Mouse (Mus musculus) heart, embryonic 11.5 days (tissue): Measurements from ENCODE around the gene Rab11b. TPM values are rescaled to one million over a fixed set of nuclear protein-coding genes. Genes with fewer than 3 reads are reported as not detected.

ENCODE experiments used
- polyA plus RNA-seq: library from polyadenylated mRNA; unstranded; fragments of >200 nt; fragmentation: Nextera tagmentation; extraction: Ambion mirVana; gene quantifications from 2 replicates; pipeline ENCODE4 v1.2.1, GENCODE M21; 2014

Rab11b gene
- polyA plus RNA-seq, 1 experiment from 2014 or later = 285 TPM

Other genes starting within 250 kb of the Rab11b start
- gene Adamts10, start 236.3 kb downstream of the Rab11b start, polyA plus RNA-seq = 36.4 and 41.9 TPM in 2 replicates
- 0.82 and 1.0 TPM in 2 replicates for gene Myo1f, start 204.8 kb downstream of the Rab11b start, polyA plus RNA-seq
- gene Zfp414, start 131.4 kb downstream of the Rab11b start, polyA plus RNA-seq = 56.4 and 59.9 TPM in 2 replicates
- gene Pram1, start 122.5 kb downstream of the Rab11b start, polyA plus RNA-seq = 0.43 and 0.62 TPM in 2 replicates
- 278 and 323 TPM in 2 replicates for gene Hnrnpm, start 73.7 kb downstream of the Rab11b start, polyA plus RNA-seq
- gene March2, start 41.9 kb downstream of the Rab11b start, polyA plus RNA-seq = 73.6 and 83.2 TPM in 2 replicates
- gene Angptl4, start 21.3 kb upstream of the Rab11b start, polyA plus RNA-seq = 7.6 and 10.5 TPM in 2 replicates
- 30.1 and 43.2 TPM in 2 replicates for gene Kank3, start 50.0 kb upstream of the Rab11b start, polyA plus RNA-seq
- gene Rps28, start 64.0 kb upstream of the Rab11b start, polyA plus RNA-seq = 654 and 701 TPM in 2 replicates
- gene Ndufa7, start 64.0 kb upstream of the Rab11b start, polyA plus RNA-seq = 457 and 481 TPM in 2 replicates
- gene Cd320, start 82.6 kb upstream of the Rab11b start, polyA plus RNA-seq = 60.8 and 63.9 TPM in 2 replicates
- not detected in 2 replicates for gene Gm7029, start 113.3 kb upstream of the Rab11b start, polyA plus RNA-seq
- 8.1 and 11.8 TPM in 2 replicates for gene Kifc1, start 130.1 kb upstream of the Rab11b start, polyA plus RNA-seq
- not detected in 2 replicates for gene Platr17, start 144.6 kb upstream of the Rab11b start, polyA plus RNA-seq
- 26.4 and 37.0 TPM in 2 replicates for gene Daxx, start 148.9 kb upstream of the Rab11b start, polyA plus RNA-seq
- gene Tapbp, start 155.4 kb upstream of the Rab11b start, polyA plus RNA-seq = 22.0 and 23.4 TPM in 2 replicates
- gene Zbtb22, start 155.4 kb upstream of the Rab11b start, polyA plus RNA-seq = 7.2 and 7.8 TPM in 2 replicates
- 25.8 and 27.8 TPM in 2 replicates for gene Rgl2, start 169.0 kb upstream of the Rab11b start, polyA plus RNA-seq
- 147 and 151 TPM in 2 replicates for gene Pfdn6, start 179.8 kb upstream of the Rab11b start, polyA plus RNA-seq
- 18.3 and 19.7 TPM in 2 replicates for gene Wdr46, start 180.1 kb upstream of the Rab11b start, polyA plus RNA-seq
- 2.8 and 5.9 TPM in 2 replicates for gene B3galt4, start 191.0 kb upstream of the Rab11b start, polyA plus RNA-seq
- 28.1 and 29.5 TPM in 2 replicates for gene Vps52, start 195.3 kb upstream of the Rab11b start, polyA plus RNA-seq
- gene Rps18, start 195.5 kb upstream of the Rab11b start, polyA plus RNA-seq = 1,135 and 1,150 TPM in 2 replicates
- 13.8 and 13.9 TPM in 2 replicates for gene H2-K1, start 239.8 kb upstream of the Rab11b start, polyA plus RNA-seq